Mouse (Mus musculus) liver, postnatal 0 days (tissue): Measurements from ENCODE around the gene Gm13698. TPM values are rescaled to one million over a fixed set of nuclear protein-coding genes. Genes with fewer than 3 reads are reported as not detected.
"Not testable (repeated sequence)": the region's sequence is repeated elsewhere in the genome, so short reads cannot be mapped to it uniquely, and the experiment has no call there.

Experiments used
- ATAC-seq: fragments of 200-750 bp; cut with Nextera tagmentation; 2 replicates; pipeline ENCODE4 v1.8.0; 2017; ENCODE audit warnings: mild to moderate bottlenecking, moderate library complexity
- DNase-seq: peaks from one replicate; pipeline ENCODE4 v3.0.0-alpha.2; 2016
- H3K27ac ChIP-seq: fragments of 300-500 bp; sonication (generic); 2 replicates; pipeline ENCODE4 v1.5.1; 2014; ENCODE audit warnings: antibody characterized with exemption, moderate library complexity, mild to moderate bottlenecking, low read depth
- H3K27me3 ChIP-seq: fragments of 300-500 bp; sonication (generic); 2 replicates; pipeline ENCODE4 v1.6.1; 2014; ENCODE audit warnings: low read length, control low read depth, mixed read lengths; ENCODE audit not compliant: insufficient read depth
- H3K36me3 ChIP-seq: fragments of 300-500 bp; sonication (generic); replicated peaks from 2 replicates; pipeline ENCODE4 v1.6.1; 2014; ENCODE audit warnings: mild to moderate bottlenecking, control low read depth, low read length, moderate library complexity, mixed read lengths; ENCODE audit not compliant: insufficient read depth
- H3K4me1 ChIP-seq: fragments of 300-500 bp; sonication (generic); 2 replicates; pipeline ENCODE4 v1.6.1; 2014; ENCODE audit warnings: antibody characterized with exemption, mild to moderate bottlenecking, control low read depth; ENCODE audit not compliant: insufficient read depth
- H3K4me2 ChIP-seq: fragments of 300-500 bp; sonication (generic); 2 replicates; pipeline ENCODE4 v1.6.1; 2014; ENCODE audit warnings: low read depth, mild to moderate bottlenecking, low read length, moderate library complexity, mixed read lengths
- H3K4me3 ChIP-seq: fragments of 300-500 bp; sonication (generic); 2 replicates; pipeline ENCODE4 v1.5.1; 2014; ENCODE audit warnings: low read depth, low read length
- H3K9ac ChIP-seq: fragments of 300-500 bp; sonication (generic); replicated peaks from 2 replicates; pipeline ENCODE4 v1.6.1; 2014; ENCODE audit warnings: mild to moderate bottlenecking, moderate library complexity
- H3K9me3 ChIP-seq: fragments of 300-500 bp; sonication (generic); 2 replicates; pipeline ENCODE4 v1.6.1; 2016; ENCODE audit warnings: mild to moderate bottlenecking, control low read depth, low read length, mixed read lengths
- CTCF ChIP-seq: sonication (generic); IDR thresholded peaks from 2 replicates; pipeline ENCODE4 v1.5.1; 2016; ENCODE audit warnings: antibody characterized with exemption, low read depth
- EP300 ChIP-seq: IDR thresholded peaks from 2 replicates; pipeline ENCODE4 v1.6.1; 2016; ENCODE audit warnings: antibody characterized with exemption, low read depth, mild to moderate bottlenecking
- WGBS: fragments of 180-500 bp; shearing (Covaris S2); extraction: QIAGEN DNeasy Blood & Tissue Kit; methylation state at CpG from one replicate; pipeline ENCODE4 v1.1.7; 2014; ENCODE audit not compliant: insufficient replicate concordance; 5-methylcytosine and 5-hydroxymethylcytosine counted together
- polyA plus RNA-seq: library from polyadenylated mRNA; unstranded; fragments of >200 nt; fragmentation: Nextera tagmentation; extraction: Ambion mirVana; gene quantifications from 2 replicates; pipeline ENCODE4 v1.2.1, GENCODE M21; 2015

Gene Gm13698
- not detected in 2 replicates for polyA plus RNA-seq

DNA sequence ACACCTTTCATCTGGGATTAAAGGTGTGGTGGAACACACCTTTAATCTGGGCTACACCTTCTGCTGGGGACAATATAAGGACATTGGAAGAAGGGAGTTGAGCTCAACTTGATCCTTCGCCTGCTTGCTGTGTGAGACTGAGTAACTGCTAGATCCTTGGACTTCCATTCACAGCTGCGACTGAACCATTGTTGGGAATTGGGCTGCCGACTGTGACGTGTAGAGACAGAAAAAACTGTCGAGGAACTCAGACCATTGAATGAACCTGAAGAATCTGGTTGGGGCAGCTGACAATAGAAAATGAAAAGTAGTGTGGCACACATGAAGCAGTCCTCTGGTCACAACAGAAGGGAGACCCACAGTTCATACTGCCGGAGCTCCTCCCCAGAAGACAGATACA lies at the start of gene Gm13698:
TSS of gene Gm13698 (plus strand) at position 301 of the 400 bp plus-strand sequence.
- H3K9ac ChIP-seq, H3K9me3 ChIP-seq, H3K4me2 ChIP-seq, H3K36me3 ChIP-seq, H3K4me1 ChIP-seq, H3K4me3 ChIP-seq, H3K27me3 ChIP-seq, ATAC-seq, DNase-seq, H3K27ac ChIP-seq: not testable (repeated sequence)
- no CpG with 5 or more reads among the region's 6 CpGs for WGBS

GRCm38 (mm10) chr2:83929478-83930088 lies 25.9 kb upstream of the Gm13698 start:
- no peaks in the 10 kb centered on the region for H3K36me3 ChIP-seq
- no peaks in the 10 kb centered on the region for H3K4me1 ChIP-seq
- H3K4me3 ChIP-seq = no peak overlapping the region
- H3K9ac ChIP-seq = no peak overlapping the region
- WGBS = 35% methylated on average over 2 of the region's 2 CpGs
- no peaks in the 10 kb centered on the region for H3K27me3 ChIP-seq
- H3K9me3 ChIP-seq = no peaks in the 10 kb centered on the region
- no peak for DNase-seq
- H3K4me2 ChIP-seq = no peak overlapping the region
- TF ChIP-seq EP300 = no peak
- TF ChIP-seq CTCF = no peak
- no peak for ATAC-seq
- no peak overlapping the region for H3K27ac ChIP-seq

DNA sequence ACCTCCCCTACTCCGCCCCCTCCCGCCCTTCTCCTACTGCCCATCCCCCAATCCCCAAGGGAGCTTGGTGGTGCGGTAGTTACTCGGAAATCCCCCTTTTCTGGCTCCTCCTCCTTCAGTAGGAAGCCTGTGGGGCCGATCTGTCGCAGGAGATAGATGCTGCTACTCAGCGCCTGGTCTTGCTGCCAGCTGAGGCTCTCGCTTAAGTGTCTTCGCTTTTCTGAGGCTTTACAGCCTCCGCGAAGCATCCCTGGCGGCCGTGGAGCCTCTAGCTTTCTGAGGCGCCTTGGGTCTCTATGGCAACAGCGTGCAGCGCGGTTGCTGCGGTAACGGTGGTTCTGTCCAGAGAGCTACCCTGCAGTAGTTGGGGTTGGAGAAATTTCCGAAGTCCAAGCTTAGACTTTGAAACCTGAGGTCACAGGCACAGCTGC lies 14.5 kb upstream of the Gm13698 start, which contains the start of gene Zswim2:
TSS of gene Zswim2 (minus strand) at position 298 of the 431 bp plus-strand sequence.
- Histone ChIP-seq H3K4me1 (peaks cover 4% of the 10 kb centered on the region), H3K36me3 (no peaks in the 10 kb centered on the region), H3K27me3 (no peaks in the 10 kb centered on the region), H3K4me3 (no peak within 1 kb of the TSS), H3K9ac (no peak within 1 kb of the TSS), H3K4me2 (peak within 1 kb of the TSS; percentile 55), H3K27ac (no peak within 1 kb of the TSS), H3K9me3 (no peaks in the 10 kb centered on the region)
- TF ChIP-seq EP300 (no peak), CTCF (no peak)
- ATAC-seq = peak; percentile 31; the same call in 1 of the 2 replicates
- DNase-seq = peak; percentile 22
- WGBS = 2% methylated on average over 20 of the region's 20 CpGs

DNA sequence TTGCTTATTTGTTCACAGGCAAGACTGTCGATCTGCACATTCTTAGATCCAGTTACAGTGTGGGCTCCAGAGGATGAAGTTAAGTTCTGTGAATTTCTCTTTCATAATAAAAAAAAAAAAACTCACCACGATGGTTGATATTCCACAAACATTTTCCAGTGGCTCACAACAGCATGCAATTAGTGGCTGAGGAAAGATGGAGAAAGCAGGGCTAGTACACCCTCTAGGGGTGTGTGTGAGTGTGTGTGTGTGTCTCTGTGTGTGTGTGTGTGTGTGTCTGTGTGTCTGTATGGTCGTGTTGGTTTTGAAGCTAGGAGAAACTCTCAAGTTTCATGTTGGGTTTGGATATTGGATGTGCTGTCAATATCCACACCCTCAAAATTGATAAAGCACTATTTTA lies 14.1 kb upstream of the Gm13698 start:
- Histone ChIP-seq H3K9ac (no peak overlapping the region), H3K4me1 (peaks cover 4% of the 10 kb centered on the region), H3K9me3 (no peaks in the 10 kb centered on the region), H3K27ac (no peak overlapping the region), H3K36me3 (no peaks in the 10 kb centered on the region), H3K4me3 (no peak overlapping the region), H3K27me3 (no peaks in the 10 kb centered on the region), H3K4me2 (peak overlapping the region; percentile 55)
- ATAC-seq (no peak), DNase-seq (no peak)
- no peak for TF ChIP-seq CTCF
- 28% methylated on average over 3 of the region's 3 CpGs for WGBS

- no peaks in the 10 kb centered on the region for H3K36me3 ChIP-seq
- H3K9me3 ChIP-seq = no peaks in the 10 kb centered on the region
- no peaks in the 10 kb centered on the region for H3K27me3 ChIP-seq
- 25% methylated on average over 4 of the region's 4 CpGs for WGBS
- ATAC-seq (no peak), DNase-seq (no peak)
- H3K9ac ChIP-seq = no peak overlapping the region
- TF ChIP-seq EP300 (no peak), CTCF (no peak)
- no peak overlapping the region for H3K4me2 ChIP-seq
- H3K27ac ChIP-seq = no peak overlapping the region
- no peak overlapping the region for H3K4me3 ChIP-seq
- H3K4me1 ChIP-seq = peaks cover 4% of the 10 kb centered on the region
Observed at GRCm38 (mm10) chr2:83941792-83942191, 13.7 kb upstream of the Gm13698 start.

- not testable (repeated sequence) for H3K9ac ChIP-seq, H3K36me3 ChIP-seq, H3K4me1 ChIP-seq, DNase-seq, H3K27me3 ChIP-seq, ATAC-seq, H3K9me3 ChIP-seq, H3K27ac ChIP-seq, H3K4me3 ChIP-seq, H3K4me2 ChIP-seq
- no CpG with 5 or more reads among the region's 6 CpGs for WGBS
Observed at GRCm38 (mm10) chr2:83961203-83961602, 5.7 kb downstream of the Gm13698 start, which contains the start of gene Gm13693. TSS of gene Gm13693 (plus strand) at chr2:83961503.

DNA sequence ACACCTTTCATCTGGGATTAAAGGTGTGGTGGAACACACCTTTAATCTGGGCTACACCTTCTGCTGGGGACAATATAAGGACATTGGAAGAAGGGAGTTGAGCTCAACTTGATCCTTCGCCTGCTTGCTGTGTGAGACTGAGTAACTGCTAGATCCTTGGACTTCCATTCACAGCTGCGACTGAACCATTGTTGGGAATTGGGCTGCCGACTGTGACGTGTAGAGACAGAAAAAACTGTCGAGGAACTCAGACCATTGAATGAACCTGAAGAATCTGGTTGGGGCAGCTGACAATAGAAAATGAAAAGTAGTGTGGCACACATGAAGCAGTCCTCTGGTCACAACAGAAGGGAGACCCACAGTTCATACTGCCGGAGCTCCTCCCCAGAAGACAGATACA lies 11.5 kb downstream of the Gm13698 start, which contains the start of gene Gm13695:
TSS of gene Gm13695 (plus strand) at position 301 of the 400 bp plus-strand sequence.
- not testable (repeated sequence) for ATAC-seq, H3K27me3 ChIP-seq, H3K4me1 ChIP-seq, H3K9ac ChIP-seq, DNase-seq, H3K27ac ChIP-seq, H3K9me3 ChIP-seq, H3K36me3 ChIP-seq, H3K4me3 ChIP-seq, H3K4me2 ChIP-seq
- no CpG with 5 or more reads among the region's 6 CpGs for WGBS

DNA sequence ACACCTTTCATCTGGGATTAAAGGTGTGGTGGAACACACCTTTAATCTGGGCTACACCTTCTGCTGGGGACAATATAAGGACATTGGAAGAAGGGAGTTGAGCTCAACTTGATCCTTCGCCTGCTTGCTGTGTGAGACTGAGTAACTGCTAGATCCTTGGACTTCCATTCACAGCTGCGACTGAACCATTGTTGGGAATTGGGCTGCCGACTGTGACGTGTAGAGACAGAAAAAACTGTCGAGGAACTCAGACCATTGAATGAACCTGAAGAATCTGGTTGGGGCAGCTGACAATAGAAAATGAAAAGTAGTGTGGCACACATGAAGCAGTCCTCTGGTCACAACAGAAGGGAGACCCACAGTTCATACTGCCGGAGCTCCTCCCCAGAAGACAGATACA lies 17.3 kb downstream of the Gm13698 start, which contains the start of gene Gm13696:
TSS of gene Gm13696 (plus strand) at position 301 of the 400 bp plus-strand sequence.
- not testable (repeated sequence) for H3K9ac ChIP-seq, H3K9me3 ChIP-seq, DNase-seq, H3K4me1 ChIP-seq, H3K4me3 ChIP-seq, H3K4me2 ChIP-seq, H3K27me3 ChIP-seq, H3K36me3 ChIP-seq, H3K27ac ChIP-seq, ATAC-seq
- WGBS = no CpG with 5 or more reads among the region's 6 CpGs

- ATAC-seq, H3K4me2 ChIP-seq: not testable (repeated sequence)
- no CpG with 5 or more reads among the region's 6 CpGs for WGBS
Observed at GRCm38 (mm10) chr2:83978633-83979032, 23.1 kb downstream of the Gm13698 start, which contains the start of gene Gm13694. TSS of gene Gm13694 (plus strand) at chr2:83978933.

More at GRCm38 (mm10) chr2:83978633-83979032, 23.1 kb downstream of the Gm13698 start, which contains the start of gene Gm13694:
- not testable (repeated sequence) for H3K4me3 ChIP-seq, H3K9ac ChIP-seq, H3K27me3 ChIP-seq, H3K9me3 ChIP-seq, H3K4me1 ChIP-seq, H3K27ac ChIP-seq, DNase-seq, H3K36me3 ChIP-seq
